In genomic region chr10:69534716-69535115, GRCm38 (mm10) we compare ENCODE assay signal across 8 mouse cellular contexts.
DNase-seq lines count a peak whose midpoint lies in the region; ATAC-seq lines count a peak whose summit lies in the region.

No protein-coding gene starts in this region.

- H3K36me3 ChIP-seq in forebrain, embryonic 10.5 days (replicated peaks), result no peaks in the 10 kb centered on the region
- no peaks in the 10 kb centered on the region for H3K36me3 ChIP-seq in intestine, embryonic 14.5 days (ENCODE audit: control insufficient read depth, insufficient read depth, low read length)
- no peaks in the 10 kb centered on the region for H3K36me3 ChIP-seq in neural tube, embryonic 13.5 days

- peak overlapping the region; percentile 53 for H3K4me3 ChIP-seq in forebrain, embryonic 10.5 days
- peak overlapping the region; percentile 34 for H3K4me3 ChIP-seq in intestine, embryonic 14.5 days (ENCODE audit: low read depth, low read length)
- H3K4me3 ChIP-seq in neural tube, embryonic 13.5 days, result peak overlapping the region; percentile 76

- peak overlapping the region; percentile 40; the same call in 1 of the 2 replicates for H3K27ac ChIP-seq in forebrain, embryonic 10.5 days
- H3K27ac ChIP-seq in intestine, embryonic 14.5 days (ENCODE audit: low read depth), result no peak overlapping the region
- H3K27ac ChIP-seq in neural tube, embryonic 13.5 days (replicated peaks), result peak overlapping the region; percentile 98

- H3K9ac ChIP-seq in intestine, embryonic 14.5 days (ENCODE audit: low read length), result peak overlapping the region; percentile 42; the same call in 1 of the 2 replicates
- peak overlapping the region; percentile 95 for H3K9ac ChIP-seq in neural tube, embryonic 13.5 days

- peak overlapping the region; percentile 50 for H3K4me2 ChIP-seq in intestine, embryonic 14.5 days (ENCODE audit: low read length)
- peak overlapping the region; percentile 79 for H3K4me2 ChIP-seq in neural tube, embryonic 13.5 days

- WGBS in forebrain, embryonic 10.5 days, result 68% methylated on average over 9 of the region's 9 CpGs
- WGBS in intestine, embryonic 14.5 days, result 62% methylated on average over 9 of the region's 9 CpGs
- WGBS in neural tube, embryonic 13.5 days, result 29% methylated on average over 9 of the region's 9 CpGs

- intact Hi-C loops in gastrocnemius, postnatal 14 days (cut with DNase I; ENCODE audit: low total_unique reads), result no loop called here

- H3K27me3 ChIP-seq in forebrain, embryonic 10.5 days (ENCODE audit: poor library complexity, severe bottlenecking), result no peaks in the 10 kb centered on the region
- H3K27me3 ChIP-seq in intestine, embryonic 14.5 days (replicated peaks; ENCODE audit: control insufficient read depth, insufficient read depth, low read length), result no peaks in the 10 kb centered on the region
- H3K27me3 ChIP-seq in neural tube, embryonic 13.5 days, result no peaks in the 10 kb centered on the region

- peak; percentile 31 to 39 for DNase-seq in layer of hippocampus, postnatal 14 days (ENCODE audit: low spot score in 2 of 2)
- no peak for DNase-seq in layer of hippocampus, postnatal 36 days
- no peak for DNase-seq in forebrain, embryonic 10.5 days (ENCODE audit: extremely low spot score, low spot score)
- no peak for DNase-seq in intestine, embryonic 14.5 days (ENCODE audit: low spot score)
- DNase-seq in gastrocnemius, postnatal 14 days, result no peak
- DNase-seq in thymus, postnatal 25 days, result no peak

- peaks cover 46% of the 10 kb centered on the region for H3K4me1 ChIP-seq in forebrain, embryonic 10.5 days
- peaks cover 5% of the 10 kb centered on the region; the same call in 1 of the 2 replicates for H3K4me1 ChIP-seq in intestine, embryonic 14.5 days (replicated peaks; ENCODE audit: control insufficient read depth, insufficient read depth, low read length)
- H3K4me1 ChIP-seq in neural tube, embryonic 13.5 days (replicated peaks), result peaks cover 36% of the 10 kb centered on the region

- no peak for ATAC-seq in intestine, embryonic 14.5 days (replicated peaks; ENCODE audit: low FRiP score, low TSS enrichment, low read depth)
- ATAC-seq in neural tube, embryonic 13.5 days (ENCODE audit: low read depth), result no peak
- no peak for ATAC-seq in megakaryocyte progenitor cell, adult 5-6 weeks (replicated peaks; ENCODE audit: poor library complexity)

- H3K9me3 ChIP-seq in forebrain, embryonic 10.5 days, result no peaks in the 10 kb centered on the region
- no peaks in the 10 kb centered on the region for H3K9me3 ChIP-seq in intestine, embryonic 14.5 days (ENCODE audit: control insufficient read depth, low read length)
- no peaks in the 10 kb centered on the region for H3K9me3 ChIP-seq in neural tube, embryonic 13.5 days

Comparison
In these comparisons a context has a peak if more than half of its experiments do, and no peak if none do; other contexts are left out.
1. DNase-seq: peak in layer of hippocampus, postnatal 14 days (2 of 2); none in layer of hippocampus, postnatal 36 days (0 of 2), forebrain, embryonic 10.5 days (single experiment), intestine, embryonic 14.5 days (single experiment), gastrocnemius, postnatal 14 days (single experiment) and thymus, postnatal 25 days (single experiment).
2. Peak in every context shown above with its lines, with median percentiles within 50 percentile points of each other: H3K4me3 ChIP-seq.